Mouse (Mus musculus) liver, embryonic 14.5 days (tissue): ENCODE measurements at regions not wholly inside any gene's neighbourhood (a gene's known extent, or its start where the extent isn't known, plus 50 kb on each side); places are given as distances from the start of the nearest gene placed in this dataset.

ENCODE experiments used
- ATAC-seq: fragments of 200-750 bp; cut with Nextera tagmentation; 2 replicates; pipeline ENCODE4 v1.8.0; 2017; ENCODE audit warnings: moderate number of reproducible peaks, mild to moderate bottlenecking, moderate library complexity; ENCODE audit not compliant: insufficient read depth
- DNase-seq, 3 experiments: peaks; one replicate each; pipeline ENCODE4 v3.0.0-alpha.2; 2012 to 2013; ENCODE audit warnings: low read depth in 3 of 3, low spot score in 3 of 3
- H3K27ac ChIP-seq: fragments of 300-500 bp; sonication (generic); 2 replicates; pipeline ENCODE4 v1.5.1; 2014; ENCODE audit warnings: moderate library complexity, mild to moderate bottlenecking, control low read depth, inconsistent platforms
- H3K27me3 ChIP-seq: fragments of 300-500 bp; sonication (generic); 2 replicates; pipeline ENCODE4 v1.6.1; 2014; ENCODE audit warnings: mild to moderate bottlenecking, low read length, moderate library complexity; ENCODE audit not compliant: control insufficient read depth, insufficient read depth
- H3K36me3 ChIP-seq: fragments of 300-500 bp; sonication (generic); replicated peaks from 2 replicates; pipeline ENCODE4 v1.6.1; 2014; ENCODE audit warnings: low read depth; ENCODE audit not compliant: control insufficient read depth, insufficient read depth
- H3K4me1 ChIP-seq, 2 experiments: fragments of 200-500 bp in 1 of 2; fragments of 300-500 bp in 1 of 2; sonication (generic) in 1 of 2; replicated peaks; 2 replicates each; pipeline ENCODE4 v1.6.1; 2012 to 2014; ENCODE audit warnings: antibody characterized with exemption in 1 of 2, inconsistent platforms in 1 of 2, low read length in 1 of 2; ENCODE audit not compliant: control insufficient read depth in 2 of 2, insufficient read depth in 2 of 2
- H3K4me2 ChIP-seq: fragments of 300-500 bp; sonication (generic); 2 replicates; pipeline ENCODE4 v1.6.1; 2014; ENCODE audit warnings: low read depth, mild to moderate bottlenecking, control low read depth, moderate library complexity
- H3K4me3 ChIP-seq, 2 experiments: fragments of 200-500 bp in 1 of 2; fragments of 300-500 bp in 1 of 2; sonication (generic) in 1 of 2; 2 replicates each; pipeline ENCODE4 v1.5.1; 2012 to 2014; ENCODE audit warnings: low read depth in 2 of 2, low read length in 2 of 2, mild to moderate bottlenecking in 2 of 2, control low read depth in 1 of 2, inconsistent platforms in 1 of 2, moderate library complexity in 1 of 2; ENCODE audit not compliant: insufficient read depth in 1 of 2
- H3K9ac ChIP-seq: fragments of 300-500 bp; sonication (generic); replicated peaks from 2 replicates; pipeline ENCODE4 v1.6.1; 2014; ENCODE audit warnings: mild to moderate bottlenecking, control low read depth, moderate library complexity
- H3K9me3 ChIP-seq: fragments of 300-500 bp; sonication (generic); 2 replicates; pipeline ENCODE4 v1.6.1; 2016; ENCODE audit warnings: low read length, mixed read lengths; ENCODE audit not compliant: control insufficient read depth
- CTCF ChIP-seq: IDR thresholded peaks from 2 replicates; pipeline ENCODE4 v1.5.1; 2016; ENCODE audit warnings: antibody characterized with exemption, low read depth, control low read depth
- EP300 ChIP-seq: IDR thresholded peaks from 2 replicates; pipeline ENCODE4 v1.6.1; 2016; ENCODE audit warnings: antibody characterized with exemption, low read depth
- WGBS: fragments of 180-500 bp; shearing (Covaris S2); extraction: QIAGEN DNeasy Blood & Tissue Kit; methylation state at CpG from one replicate; pipeline ENCODE4 v1.1.7; 2014; ENCODE audit not compliant: insufficient replicate concordance; 5-methylcytosine and 5-hydroxymethylcytosine counted together

- H3K9me3 ChIP-seq: no peaks in the 10 kb centered on the region
- no peak overlapping the region for H3K9ac ChIP-seq
- no peaks in the 10 kb centered on the region for H3K4me1 ChIP-seq
- DNase-seq: no peak
- H3K4me2 ChIP-seq: no peak overlapping the region
- ATAC-seq: no peak
- H3K27ac ChIP-seq: no peak overlapping the region
- H3K4me3 ChIP-seq: no peak overlapping the region
- TF ChIP-seq CTCF (no peak), EP300 (no peak)
- 49% methylated on average over 6 of the region's 6 CpGs for WGBS
- no peaks in the 10 kb centered on the region for H3K27me3 ChIP-seq
- no peaks in the 10 kb centered on the region for H3K36me3 ChIP-seq
Measured at GRCm38 (mm10) chr5:51665241-51665640, 97.7 kb upstream of the Ppargc1a start.

GRCm38 (mm10) chr5:51658232-51658896, 90.8 kb upstream of the Ppargc1a start:
- Histone ChIP-seq H3K4me1 (no peaks in the 10 kb centered on the region), H3K9ac (no peak overlapping the region), H3K36me3 (no peaks in the 10 kb centered on the region), H3K4me3 (no peak overlapping the region), H3K27me3 (no peaks in the 10 kb centered on the region), H3K9me3 (no peaks in the 10 kb centered on the region), H3K27ac (no peak overlapping the region), H3K4me2 (no peak overlapping the region)
- TF ChIP-seq EP300: no peak
- TF ChIP-seq CTCF: no peak
- ATAC-seq (no peak), DNase-seq (no peak)
- WGBS: 45% methylated on average over 6 of the region's 6 CpGs

- H3K9me3 ChIP-seq: no peaks in the 10 kb centered on the region
- no peaks in the 10 kb centered on the region for H3K4me1 ChIP-seq
- no peak overlapping the region for H3K4me3 ChIP-seq
- H3K36me3 ChIP-seq: no peaks in the 10 kb centered on the region
- WGBS: 52% methylated on average over 2 of the region's 2 CpGs
- no peak overlapping the region for H3K9ac ChIP-seq
- TF ChIP-seq CTCF: no peak
- no peak for TF ChIP-seq EP300
- no peaks in the 10 kb centered on the region for H3K27me3 ChIP-seq
- ATAC-seq: no peak
- no peak for DNase-seq
- H3K4me2 ChIP-seq: no peak overlapping the region
- H3K27ac ChIP-seq: no peak overlapping the region
Measured at GRCm38 (mm10) chr5:51653507-51653906, 86.0 kb upstream of the Ppargc1a start.

GRCm38 (mm10) chr5:51624400-51624799, 56.9 kb upstream of the Ppargc1a start:
- TF ChIP-seq CTCF (no peak), EP300 (no peak)
- no peak overlapping the region for H3K9ac ChIP-seq
- H3K4me2 ChIP-seq: no peak overlapping the region
- H3K4me1 ChIP-seq: no peaks in the 10 kb centered on the region
- no peaks in the 10 kb centered on the region for H3K36me3 ChIP-seq
- DNase-seq (no peak), ATAC-seq (no peak)
- H3K27me3 ChIP-seq: no peaks in the 10 kb centered on the region
- H3K4me3 ChIP-seq: no peak overlapping the region
- H3K9me3 ChIP-seq: no peaks in the 10 kb centered on the region
- 57% methylated on average over 5 of the region's 5 CpGs for WGBS
- no peak overlapping the region for H3K27ac ChIP-seq
